In genomic region chr1:154156177-154157062, GRCm38 (mm10) we compare ENCODE assay signal across 9 mouse cellular contexts. TPM values are rescaled to one million over a fixed set of nuclear protein-coding genes. Genes with fewer than 3 reads are reported as not detected.
DNase-seq lines count a peak whose midpoint lies in the region; ATAC-seq and TF ChIP-seq lines count a peak whose summit lies in the region.
"Had no signal": no experiment of that assay in that cellular context is flagged by ENCODE, and none has a peak within 500 bp of the region (broad histone marks: within the 10 kb centered on the region; RNA-seq: fewer than 3 reads in every experiment).

No protein-coding gene starts in this region.

- TF ChIP-seq CTCF in testis, adult 2 months (IDR thresholded peaks at IDR 0.05; ENCODE audit: control insufficient read depth, insufficient read depth, insufficient replicate concordance, low read depth, low read length), result no peak

- H3K36me3 ChIP-seq in testis, adult 2 months (ENCODE audit: control insufficient read depth, insufficient read depth, low read length), result no peaks in the 10 kb centered on the region
- no peaks in the 10 kb centered on the region for H3K36me3 ChIP-seq in midbrain, embryonic 16.5 days (ENCODE audit: control insufficient read depth, insufficient read depth, low read length)
- H3K36me3 ChIP-seq in intestine, embryonic 15.5 days, result no peaks in the 10 kb centered on the region

- H3K4me3 ChIP-seq in testis, adult 2 months (ENCODE audit: control insufficient read depth, low read depth, low read length), result no peak overlapping the region
- no peak overlapping the region for H3K4me3 ChIP-seq in midbrain, embryonic 16.5 days (ENCODE audit: low read depth, low read length)
- no peak overlapping the region for H3K4me3 ChIP-seq in intestine, embryonic 15.5 days (replicated peaks)

- peak; percentile 32 for DNase-seq in cerebellum, adult 11-12 months
- DNase-seq in cerebellum, adult 11 months, result no peak
- DNase-seq in testis, postnatal 14 days (ENCODE audit: low spot score), result no peak
- DNase-seq in left cerebral cortex, adult 18-20 months (ENCODE audit: low spot score in 2 of 2), result peak; percentile 24 to 53
- DNase-seq in urinary bladder, postnatal 10 days (ENCODE audit: low spot score), result no peak

- H3K4me1 ChIP-seq in testis, adult 2 months (ENCODE audit: control insufficient read depth, insufficient read depth, low read length), result no peaks in the 10 kb centered on the region; the same call in 1 of the 2 replicates
- H3K4me1 ChIP-seq in midbrain, embryonic 16.5 days (ENCODE audit: control insufficient read depth, insufficient read depth, low read length), result no peaks in the 10 kb centered on the region; the same call in 1 of the 2 replicates
- H3K4me1 ChIP-seq in intestine, embryonic 15.5 days (replicated peaks), result no peaks in the 10 kb centered on the region

- H3K27ac ChIP-seq in testis, adult 2 months (ENCODE audit: control insufficient read depth, insufficient read depth, low read depth, low read length), result peak overlapping the region; percentile 66
- peak overlapping the region; percentile 74 for H3K27ac ChIP-seq in midbrain, embryonic 16.5 days (ENCODE audit: low read length)
- no peak overlapping the region for H3K27ac ChIP-seq in intestine, embryonic 15.5 days

- H3K27me3 ChIP-seq in testis, adult 2 months (ENCODE audit: control insufficient read depth, insufficient read depth, low read length), result no peaks in the 10 kb centered on the region
- H3K27me3 ChIP-seq in midbrain, embryonic 16.5 days (ENCODE audit: control insufficient read depth, insufficient read depth, low read depth, low read length), result no peaks in the 10 kb centered on the region
- no peaks in the 10 kb centered on the region for H3K27me3 ChIP-seq in intestine, embryonic 15.5 days (replicated peaks)

- H3K9ac ChIP-seq in midbrain, embryonic 16.5 days (ENCODE audit: low read depth, low read length), result no peak overlapping the region
- no peak overlapping the region for H3K9ac ChIP-seq in intestine, embryonic 15.5 days

- WGBS in midbrain, embryonic 16.5 days, result 33% methylated on average over 14 of the region's 14 CpGs
- 60% methylated on average over 14 of the region's 14 CpGs for WGBS in intestine, embryonic 15.5 days

- no peaks in the 10 kb centered on the region for H3K9me3 ChIP-seq in midbrain, embryonic 16.5 days (replicated peaks; ENCODE audit: control insufficient read depth, low read length, poor library complexity, severe bottlenecking)
- H3K9me3 ChIP-seq in intestine, embryonic 15.5 days, result no peaks in the 10 kb centered on the region

- TF ChIP-seq POLR2A in testis, adult 2 months (IDR thresholded peaks at IDR 0.05; ENCODE audit: control insufficient read depth, low read depth, low read length), result no peak

- no peak overlapping the region for H3K4me2 ChIP-seq in midbrain, embryonic 16.5 days (ENCODE audit: low read length)
- H3K4me2 ChIP-seq in intestine, embryonic 15.5 days (replicated peaks), result no peak overlapping the region

- ATAC-seq in midbrain, embryonic 16.5 days, result peak; percentile 96
- ATAC-seq in intestine, embryonic 15.5 days, result no peak

RNA-seq across cellular contexts. Expression of gene Zfp648, which starts 44.6 kb away (rescaled TPM):
- polyA plus RNA-seq in testis, adult 2 months (2012; rRNA removed), result 0.59 TPM in 1 of 2 replicates, not detected in the other
- total RNA-seq in left cerebral cortex, adult 18-20 months (2021), result 1 to 10 TPM in 1 of 2 experiments, under 1 TPM in 1; 0.56 to 1.4 TPM
- 1.2 and 1.3 TPM in 2 replicates for polyA plus RNA-seq in midbrain, embryonic 16.5 days (2015; fragmentation: Nextera tagmentation; extraction: Ambion mirVana)
- polyA plus RNA-seq in intestine, embryonic 15.5 days (2015; fragmentation: Nextera tagmentation; extraction: Ambion mirVana), result not detected in 2 replicates
- polyA plus RNA-seq: cerebellum, adult 2 months had no signal

Comparison
In these comparisons a context has a peak if more than half of its experiments do, and no peak if none do; other contexts are left out.
1. DNase-seq: peak in cerebellum, adult 11-12 months (single experiment) and left cerebral cortex, adult 18-20 months (2 of 2); none in cerebellum, adult 11 months (single experiment), testis, postnatal 14 days (single experiment) and urinary bladder, postnatal 10 days (single experiment).